Mouse (Mus musculus): ENCODE measurements around the gene Ppp1r26. TPM values are rescaled to one million over a fixed set of nuclear protein-coding genes. Genes with fewer than 3 reads are reported as not detected.

Ppp1r26 gene
- not detected for polyA plus RNA-seq (2017; shearing (Covaris generic))

DNA sequence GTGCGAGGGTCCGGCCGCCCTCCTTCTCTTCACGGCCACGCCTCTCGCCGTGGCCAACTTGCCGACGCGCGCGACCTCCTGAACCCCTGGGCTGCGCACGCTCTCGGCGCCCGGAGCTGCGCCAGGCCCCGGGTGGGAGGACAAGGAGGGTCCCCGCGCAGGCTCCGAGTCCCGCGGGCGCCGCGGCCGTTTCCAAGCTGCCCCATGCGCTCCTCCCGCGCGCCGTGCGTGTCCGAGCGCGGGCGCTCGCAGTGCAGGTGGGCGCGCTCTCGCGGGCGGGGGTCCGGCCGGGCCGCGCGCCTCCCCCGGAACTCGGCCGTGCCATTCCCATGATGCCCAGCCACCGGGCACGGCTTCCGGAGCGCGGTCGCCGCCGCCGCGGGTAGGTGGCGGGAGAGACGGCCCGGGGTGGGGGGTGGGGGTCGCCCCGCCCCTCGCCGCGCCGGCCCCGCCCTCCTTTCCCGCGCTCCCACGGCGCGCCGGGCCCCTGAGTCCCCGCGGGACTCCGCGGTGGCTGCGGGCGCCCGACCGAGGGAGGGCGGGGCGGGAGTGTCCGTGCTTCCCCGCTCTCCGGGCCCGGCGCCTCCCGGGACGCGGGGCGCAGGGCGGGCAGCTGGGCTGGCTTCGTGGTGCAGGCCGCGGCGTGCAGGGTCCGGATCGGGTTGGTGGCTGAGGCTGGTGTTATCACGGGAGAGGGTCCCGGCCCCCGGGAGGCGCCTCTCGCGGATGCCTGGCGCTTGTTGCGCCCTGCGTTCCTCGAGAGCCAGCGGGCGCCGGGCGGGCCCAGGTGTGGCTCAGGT, at the start of gene Ppp1r26:
Gene Ppp1r26, plus strand, starts transcription at position 286 of the 800 bp plus-strand sequence.

DNA sequence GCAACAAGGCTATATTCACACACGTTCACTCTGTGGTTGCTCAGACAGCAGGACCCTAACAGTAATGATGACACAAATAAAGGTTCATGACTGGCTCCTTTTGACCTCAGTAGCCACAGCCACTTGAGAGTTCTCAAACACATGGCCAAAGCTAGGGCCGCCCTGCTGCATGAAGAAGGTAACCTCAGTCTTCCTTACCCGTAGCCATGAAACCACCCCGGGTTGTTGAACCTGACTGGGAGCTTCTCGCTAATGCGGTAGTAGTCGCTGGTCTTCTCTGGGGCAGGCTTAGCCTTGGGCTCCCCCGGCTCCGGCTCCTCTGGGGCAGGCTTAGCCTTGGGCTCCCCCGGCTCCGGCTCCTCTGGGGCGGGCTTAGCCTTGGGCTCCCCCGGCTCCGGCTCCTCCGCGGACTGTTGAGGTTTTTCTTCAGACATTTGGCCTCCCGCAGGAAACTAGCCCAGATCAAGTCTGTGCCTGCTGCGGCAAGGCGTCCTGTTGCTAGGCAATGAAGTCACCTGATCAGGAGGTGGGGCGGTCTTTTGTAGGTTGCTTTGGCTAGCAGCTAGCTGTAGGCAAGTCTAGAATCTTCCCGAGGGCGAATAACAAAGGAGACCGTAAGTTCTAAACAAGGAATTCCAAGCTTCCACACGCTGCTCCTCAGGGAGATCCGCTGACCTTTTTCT, 19.4 kb downstream of the Ppp1r26 start, which contains the start of gene 1700007K13Rik:
Gene 1700007K13Rik, minus strand, starts transcription at position 497 of the 683 bp plus-strand sequence.

DNA sequence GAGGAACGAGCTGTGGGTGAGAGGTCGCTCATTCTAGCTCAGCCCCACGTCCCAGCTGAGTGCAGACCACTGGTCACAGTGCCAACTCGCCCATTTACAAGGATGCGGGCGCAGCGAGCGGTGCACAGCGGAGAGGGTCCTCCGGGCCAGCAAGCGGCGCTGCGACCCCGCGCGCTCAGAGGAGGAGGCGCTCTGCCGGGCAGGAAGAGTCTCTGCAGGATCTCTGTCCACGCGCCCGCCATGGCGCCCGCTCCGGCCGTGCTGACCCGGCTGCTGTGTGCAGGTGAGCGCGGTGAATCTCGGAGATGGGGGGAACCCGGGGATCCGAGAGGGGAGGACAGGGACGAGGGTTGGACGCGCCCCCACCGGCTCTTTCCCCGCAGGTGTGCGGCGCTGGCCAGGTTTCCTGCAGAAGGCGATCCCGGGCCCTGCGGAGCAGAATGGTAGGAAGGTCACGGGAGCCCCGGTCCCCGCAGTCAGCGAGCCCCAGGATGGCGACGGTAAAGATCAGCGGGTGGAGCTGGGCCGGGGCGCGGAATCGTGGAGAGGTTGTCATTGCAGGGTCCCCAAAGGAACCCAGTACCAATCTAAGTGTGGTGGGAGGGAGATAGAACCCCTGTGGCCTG, 21.4 kb downstream of the Ppp1r26 start, which contains the start of gene Mrps2:
Gene Mrps2, plus strand, starts transcription at position 207 of the 626 bp plus-strand sequence.

DNA sequence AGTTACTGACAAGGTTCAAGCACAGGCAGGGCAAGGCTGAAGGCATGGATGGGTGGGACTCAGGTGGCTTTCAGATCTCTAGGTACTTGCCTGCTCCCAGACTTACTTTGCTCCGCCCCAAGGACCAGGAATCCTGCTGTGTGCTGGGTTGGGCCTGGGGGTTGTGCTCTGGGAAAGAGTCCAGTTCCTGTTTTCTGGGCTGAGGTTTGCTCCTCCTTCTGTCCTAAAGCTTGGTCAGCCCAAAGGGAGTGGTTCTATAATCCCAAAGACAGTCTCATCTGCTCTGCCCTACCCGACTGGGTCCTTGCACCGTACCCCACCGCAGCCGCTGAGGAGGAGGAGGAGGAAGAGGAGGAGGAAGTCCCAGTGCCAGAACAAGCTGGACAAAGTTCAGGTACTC, 50.1 kb downstream of the Ppp1r26 start, which contains the start of gene Gbgt1:
Gene Gbgt1, plus strand, starts transcription at position 221 of the 400 bp plus-strand sequence.

Other genes with a start within 250 kb of the Ppp1r26 start
- not detected for gene 1700007K13Rik, start 19.5 kb downstream of the Ppp1r26 start, polyA plus RNA-seq (2017; shearing (Covaris generic))
- 12.6 TPM for gene Mrps2, start 21.3 kb downstream of the Ppp1r26 start, polyA plus RNA-seq (2017; shearing (Covaris generic))
- not detected for gene Gbgt1, start 50.1 kb downstream of the Ppp1r26 start, polyA plus RNA-seq (2017; shearing (Covaris generic))
- not detected for gene Gm10134, start 59.3 kb downstream of the Ppp1r26 start, polyA plus RNA-seq (2017; shearing (Covaris generic))
- gene Ralgds, start 66.3 kb downstream of the Ppp1r26 start, polyA plus RNA-seq (2017; shearing (Covaris generic)) = 14.4 TPM
- not detected for gene Cel, start 116.6 kb downstream of the Ppp1r26 start, polyA plus RNA-seq (2017; shearing (Covaris generic))
- gene Gtf3c5, start 137.0 kb downstream of the Ppp1r26 start, polyA plus RNA-seq (2017; shearing (Covaris generic)) = 11.6 TPM
- gene Gfi1b, start 175.2 kb downstream of the Ppp1r26 start, polyA plus RNA-seq (2017; shearing (Covaris generic)) = not detected
- 54.9 TPM for gene Tsc1, start 194.4 kb downstream of the Ppp1r26 start, polyA plus RNA-seq (2017; shearing (Covaris generic))